Mouse (Mus musculus): ENCODE measurements around the gene Ucn2.

DNA sequence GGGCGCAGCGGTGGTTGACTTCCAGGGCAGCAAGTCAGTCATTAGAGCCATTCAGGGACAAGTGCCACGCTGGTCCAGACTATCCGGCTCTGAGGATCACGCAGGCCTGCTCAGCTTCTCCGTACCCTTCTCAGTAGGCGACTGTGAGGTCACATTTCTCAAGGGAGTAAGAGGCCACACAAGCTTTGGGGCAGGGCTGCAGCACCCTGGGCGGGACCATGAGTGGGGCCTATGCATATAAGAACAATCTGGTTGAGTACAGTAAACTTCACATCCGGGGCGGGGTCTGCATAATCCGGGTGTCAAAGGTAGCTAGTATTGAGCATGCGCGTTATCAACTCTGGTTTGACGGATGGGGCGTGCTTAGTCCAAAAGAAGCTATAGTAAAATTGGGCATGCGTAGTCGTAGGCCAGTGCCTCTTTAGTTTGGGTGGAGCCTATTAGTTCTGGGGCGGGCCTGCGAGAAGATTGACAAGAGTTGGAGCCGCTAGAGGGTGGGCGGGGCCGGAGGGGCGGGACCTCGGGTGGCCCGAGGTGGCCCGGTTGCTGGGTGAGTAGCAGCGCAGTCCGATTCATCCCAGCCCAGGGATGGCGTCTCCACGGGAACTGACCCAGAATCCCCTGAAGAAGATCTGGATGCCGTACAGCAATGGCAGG is 5.7 kb downstream of the Ucn2 start, which contains the start of gene Pfkfb4:
- TF ChIP-seq CTCF (IDR thresholded peaks at IDR 0.05; ENCODE audit: low read depth, low read length) (no peak), GATA1 (IDR thresholded peaks at IDR 0.05; ENCODE audit: borderline replicate concordance, low read length) (no peak), TAL1 (conservative IDR thresholded peaks at IDR 0.05; ENCODE audit: low read depth, low read length) (no peak), POLR2AphosphoS5 (IDR thresholded peaks at IDR 0.05; ENCODE audit: insufficient replicate concordance, low read depth, low read length) (0 out of 2 replicates have a peak, but pooled peaks have one; percentile 54)
